Mouse (Mus musculus) ES-Bruce4 (cell line): ENCODE results near the gene Jsrp1.

Experiments used
- CTCF ChIP-seq: IDR thresholded peaks from one replicate; pipeline ENCODE4 v1.8.1; 2011; ENCODE audit warnings: low read depth, low read length
- EP300 ChIP-seq: IDR thresholded peaks from 2 replicates; pipeline ENCODE4 v1.6.1; 2011; ENCODE audit warnings: low read depth, low read length; ENCODE audit not compliant: insufficient read depth

DNA sequence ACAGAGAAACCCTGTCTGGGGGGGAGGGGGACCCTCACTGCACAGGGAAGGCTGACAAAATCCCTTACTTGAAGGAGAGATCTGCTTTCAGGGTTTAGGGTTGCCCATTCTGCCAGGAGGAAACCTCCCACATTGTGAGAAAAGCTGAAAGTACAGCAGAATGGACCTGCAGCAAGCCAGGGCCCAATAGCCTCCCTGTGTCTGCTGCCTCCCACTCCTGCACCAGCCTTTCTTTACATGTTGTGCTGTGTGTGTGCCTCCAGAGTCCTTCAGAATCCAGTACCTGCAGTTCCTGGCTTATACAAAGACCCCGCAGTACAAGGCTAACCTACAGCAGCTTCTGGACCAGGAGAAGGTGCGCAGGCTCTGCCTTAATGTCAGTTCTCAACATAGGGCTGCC is 29.0 kb downstream of the Jsrp1 start:
- TF ChIP-seq CTCF (no peak), EP300 (no peak)
